Mouse (Mus musculus): ENCODE measurements around the gene Fer. TPM values are rescaled to one million over a fixed set of nuclear protein-coding genes. Genes with fewer than 3 reads are reported as not detected.
A peak's percentile ranks its signal among the peaks of the same experiment; 100 is the strongest.

Fer gene
- polyA plus RNA-seq, 1 experiment from 2014 or later, result 12.6 TPM

DNA sequence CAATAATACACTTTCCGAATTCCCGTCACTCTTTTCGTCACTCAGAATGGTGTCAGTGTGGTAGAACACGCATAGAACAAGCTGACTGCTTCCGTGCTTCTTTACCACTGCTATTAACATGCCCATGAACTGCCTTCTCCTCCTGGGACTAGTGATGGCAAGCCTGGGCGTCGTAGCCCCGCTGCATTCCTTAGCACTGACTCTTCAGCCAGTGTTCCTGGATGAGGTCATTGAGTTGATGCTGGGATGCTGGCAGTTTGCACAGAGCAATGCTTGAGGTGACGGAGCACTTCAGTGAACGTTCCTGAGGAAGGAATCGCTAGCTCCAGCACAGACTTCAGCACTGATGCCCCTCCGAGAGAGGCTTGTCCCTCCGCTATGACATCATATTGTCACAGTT is 140.6 kb downstream of the Fer start:
- Histone ChIP-seq H3K4me1 (replicated peaks; ENCODE audit: control insufficient read depth, insufficient read depth, low read length) (no peaks in the 10 kb centered on the region), H3K9me3 (ENCODE audit: control insufficient read depth) (no peaks in the 10 kb centered on the region), H3K36me3 (ENCODE audit: control insufficient read depth, insufficient read depth) (no peaks in the 10 kb centered on the region), H3K4me2 (replicated peaks; ENCODE audit: low read depth) (no peak overlapping the region), H3K9ac (ENCODE audit: low read depth, low read length) (no peak overlapping the region), H3K27me3 (replicated peaks; ENCODE audit: control insufficient read depth, insufficient read depth, low read length) (no peaks in the 10 kb centered on the region), H3K27ac (ENCODE audit: low read depth, low read length) (no peak overlapping the region), H3K4me3 (ENCODE audit: low read depth, low read length) (no peak overlapping the region)
- 73% methylated on average over 13 of the region's 13 CpGs for WGBS
- TF ChIP-seq CTCF (IDR thresholded peaks at IDR 0.05; ENCODE audit: low read depth), result no peak
- ATAC-seq, result no peak

DNA sequence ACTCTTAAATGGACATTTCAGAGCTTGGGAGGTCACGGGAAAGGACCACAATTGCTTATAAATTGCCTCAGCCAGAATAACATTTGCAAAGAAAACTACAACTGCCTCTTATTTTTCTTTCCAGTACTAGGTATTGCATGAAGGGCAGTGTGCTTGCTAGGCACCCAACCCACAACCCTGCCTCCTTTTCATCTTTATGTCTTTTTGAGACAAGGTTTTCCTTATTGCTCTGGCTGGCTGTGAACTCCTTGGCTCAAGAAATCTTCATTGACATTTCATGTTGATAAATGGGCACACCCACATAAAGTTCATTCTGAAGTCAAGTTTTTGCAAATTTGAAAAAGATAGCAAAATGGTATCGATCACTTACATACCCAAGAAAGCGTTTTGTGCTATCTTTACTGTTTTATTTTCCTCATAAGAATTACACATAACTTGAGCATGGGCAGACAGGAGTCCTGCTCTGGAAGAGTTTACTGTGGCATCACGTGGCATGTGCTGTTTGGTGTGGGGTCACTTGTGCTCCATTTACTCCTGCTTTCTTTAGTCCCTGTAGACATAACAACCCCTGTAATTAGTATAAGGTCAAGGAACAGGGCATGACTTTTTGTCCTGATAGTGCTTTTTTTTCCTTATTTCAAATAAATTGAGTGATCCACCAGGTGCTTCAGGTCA is 142.8 kb downstream of the Fer start:
- no peaks in the 10 kb centered on the region for H3K36me3 ChIP-seq (ENCODE audit: control insufficient read depth, insufficient read depth)
- H3K4me2 ChIP-seq (replicated peaks; ENCODE audit: low read depth), result no peak overlapping the region
- H3K4me3 ChIP-seq (ENCODE audit: low read depth, low read length), result no peak overlapping the region
- ATAC-seq, result 0 out of 2 replicates have a peak, but pooled peaks have one; percentile 36
- H3K27ac ChIP-seq (ENCODE audit: low read depth, low read length), result no peak overlapping the region
- TF ChIP-seq CTCF (IDR thresholded peaks at IDR 0.05; ENCODE audit: low read depth), result no peak
- no peaks in the 10 kb centered on the region for H3K27me3 ChIP-seq (replicated peaks; ENCODE audit: control insufficient read depth, insufficient read depth, low read length)
- no peak overlapping the region for H3K9ac ChIP-seq (ENCODE audit: low read depth, low read length)
- 47% methylated on average over 4 of the region's 4 CpGs for WGBS
- no peaks in the 10 kb centered on the region for H3K4me1 ChIP-seq (replicated peaks; ENCODE audit: control insufficient read depth, insufficient read depth, low read length)
- H3K9me3 ChIP-seq (ENCODE audit: control insufficient read depth), result no peaks in the 10 kb centered on the region

GRCm38 (mm10) chr17:64016606-64017005 is 153.7 kb downstream of the Fer start:
- no peak overlapping the region for H3K4me3 ChIP-seq (ENCODE audit: low read depth, low read length)
- 95% methylated on average over 4 of the region's 4 CpGs for WGBS
- H3K27me3 ChIP-seq (replicated peaks; ENCODE audit: control insufficient read depth, insufficient read depth, low read length), result no peaks in the 10 kb centered on the region
- H3K9ac ChIP-seq (ENCODE audit: low read depth, low read length), result no peak overlapping the region
- no peaks in the 10 kb centered on the region for H3K4me1 ChIP-seq (replicated peaks; ENCODE audit: control insufficient read depth, insufficient read depth, low read length)
- no peak for TF ChIP-seq CTCF (IDR thresholded peaks at IDR 0.05; ENCODE audit: low read depth)
- no peak for ATAC-seq
- H3K27ac ChIP-seq (ENCODE audit: low read depth, low read length), result no peak overlapping the region
- no peak overlapping the region for H3K4me2 ChIP-seq (replicated peaks; ENCODE audit: low read depth)
- H3K9me3 ChIP-seq (ENCODE audit: control insufficient read depth), result no peaks in the 10 kb centered on the region
- H3K36me3 ChIP-seq (ENCODE audit: control insufficient read depth, insufficient read depth), result no peaks in the 10 kb centered on the region

DNA sequence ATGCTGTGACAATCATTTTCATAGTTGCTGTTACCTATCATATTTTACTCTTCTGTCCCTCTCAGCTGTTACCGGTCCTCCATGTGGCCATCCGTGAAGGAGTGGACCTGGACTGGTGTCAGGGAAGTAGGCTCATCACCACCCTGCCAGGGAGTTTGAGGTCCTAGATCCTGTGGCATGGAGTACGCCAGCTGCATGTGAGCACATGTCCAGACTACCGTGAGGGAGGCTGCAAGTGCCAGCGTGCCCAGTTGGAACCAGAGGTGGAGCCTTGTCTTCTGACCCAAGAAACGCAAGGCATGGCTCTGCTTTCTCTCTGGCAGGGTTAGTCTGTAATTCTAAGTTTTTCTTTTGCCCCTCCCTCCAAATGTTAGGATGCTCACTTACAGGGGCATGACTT is 155.4 kb downstream of the Fer start:
- no peak for TF ChIP-seq CTCF (IDR thresholded peaks at IDR 0.05; ENCODE audit: low read depth)
- Histone ChIP-seq H3K36me3 (ENCODE audit: control insufficient read depth, insufficient read depth) (no peaks in the 10 kb centered on the region), H3K4me3 (ENCODE audit: low read depth, low read length) (no peak overlapping the region), H3K9ac (ENCODE audit: low read depth, low read length) (no peak overlapping the region), H3K27me3 (replicated peaks; ENCODE audit: control insufficient read depth, insufficient read depth, low read length) (no peaks in the 10 kb centered on the region), H3K27ac (ENCODE audit: low read depth, low read length) (no peak overlapping the region), H3K4me1 (replicated peaks; ENCODE audit: control insufficient read depth, insufficient read depth, low read length) (no peaks in the 10 kb centered on the region), H3K9me3 (ENCODE audit: control insufficient read depth) (no peaks in the 10 kb centered on the region), H3K4me2 (replicated peaks; ENCODE audit: low read depth) (no peak overlapping the region)
- WGBS, result 94% methylated on average over 6 of the region's 6 CpGs
- ATAC-seq, result no peak

DNA sequence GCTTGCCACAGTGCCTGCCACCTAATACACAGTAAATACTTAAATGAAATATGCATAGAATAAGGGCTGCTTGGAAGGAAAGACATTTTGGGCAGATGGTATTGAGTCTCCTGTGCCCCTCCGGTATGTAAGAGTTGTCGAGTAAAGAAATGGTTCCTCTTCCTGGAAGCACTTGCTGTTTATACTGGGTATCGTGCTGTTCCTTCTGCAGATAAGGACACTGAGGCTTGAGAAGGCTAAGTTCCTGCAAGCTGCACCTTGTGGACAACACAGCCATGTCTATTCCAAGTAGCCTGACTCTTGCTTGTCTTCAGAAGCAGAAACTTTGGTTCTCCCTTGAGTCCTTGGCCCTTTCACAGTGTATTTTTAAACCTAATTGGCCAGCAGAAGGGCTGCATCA is 156.0 kb downstream of the Fer start:
- no peak for TF ChIP-seq CTCF (IDR thresholded peaks at IDR 0.05; ENCODE audit: low read depth)
- no peak overlapping the region for H3K9ac ChIP-seq (ENCODE audit: low read depth, low read length)
- H3K9me3 ChIP-seq (ENCODE audit: control insufficient read depth), result no peaks in the 10 kb centered on the region
- no peak overlapping the region for H3K4me3 ChIP-seq (ENCODE audit: low read depth, low read length)
- no peak for ATAC-seq
- H3K27me3 ChIP-seq (replicated peaks; ENCODE audit: control insufficient read depth, insufficient read depth, low read length), result no peaks in the 10 kb centered on the region
- WGBS, result 70% methylated on average over 3 of the region's 3 CpGs
- no peaks in the 10 kb centered on the region for H3K36me3 ChIP-seq (ENCODE audit: control insufficient read depth, insufficient read depth)
- H3K4me2 ChIP-seq (replicated peaks; ENCODE audit: low read depth), result no peak overlapping the region
- no peaks in the 10 kb centered on the region for H3K4me1 ChIP-seq (replicated peaks; ENCODE audit: control insufficient read depth, insufficient read depth, low read length)
- no peak overlapping the region for H3K27ac ChIP-seq (ENCODE audit: low read depth, low read length)

GRCm38 (mm10) chr17:64019646-64020045 is 156.8 kb downstream of the Fer start:
- WGBS, result 88% methylated on average over 5 of the region's 5 CpGs
- no peaks in the 10 kb centered on the region for H3K4me1 ChIP-seq (replicated peaks; ENCODE audit: control insufficient read depth, insufficient read depth, low read length)
- H3K4me3 ChIP-seq (ENCODE audit: low read depth, low read length), result no peak overlapping the region
- H3K9ac ChIP-seq (ENCODE audit: low read depth, low read length), result no peak overlapping the region
- no peaks in the 10 kb centered on the region for H3K9me3 ChIP-seq (ENCODE audit: control insufficient read depth)
- no peak for TF ChIP-seq CTCF (IDR thresholded peaks at IDR 0.05; ENCODE audit: low read depth)
- no peak for ATAC-seq
- no peaks in the 10 kb centered on the region for H3K36me3 ChIP-seq (ENCODE audit: control insufficient read depth, insufficient read depth)
- H3K4me2 ChIP-seq (replicated peaks; ENCODE audit: low read depth), result no peak overlapping the region
- H3K27ac ChIP-seq (ENCODE audit: low read depth, low read length), result no peak overlapping the region
- no peaks in the 10 kb centered on the region for H3K27me3 ChIP-seq (replicated peaks; ENCODE audit: control insufficient read depth, insufficient read depth, low read length)

Measured in intestine, postnatal 0 days (tissue).